Mouse (Mus musculus) lung, adult 2 months (tissue): ENCODE measurements at regions not wholly inside any gene's neighbourhood (a gene's known extent, or its start where the extent isn't known, plus 50 kb on each side); places are given as distances from the start of the nearest gene placed in this dataset.

Experiments used
- DNase-seq: peaks from one replicate; pipeline ENCODE4 v3.0.0; 2022
- H3K4me1 ChIP-seq: fragments of 200-500 bp; 2 replicates; pipeline ENCODE4 v1.6.1; 2011; ENCODE audit warnings: low read length; ENCODE audit not compliant: control insufficient read depth, insufficient read depth
- H3K4me3 ChIP-seq: fragments of 200-500 bp; replicated peaks from 2 replicates; pipeline ENCODE3; 2011; ENCODE audit warnings: low read depth, mild to moderate bottlenecking, control low read depth, low read length; ENCODE audit errors: extremely low read depth
- CTCF ChIP-seq: fragments of 200-500 bp; IDR thresholded peaks from 2 replicates; pipeline ENCODE4 v1.5.1; 2011; ENCODE audit warnings: mild to moderate bottlenecking, low read length, control low read depth; ENCODE audit not compliant: insufficient read depth
- POLR2A ChIP-seq: fragments of 200-500 bp; IDR thresholded peaks from 2 replicates; pipeline ENCODE4 v1.6.1; 2011; ENCODE audit warnings: low read depth, mild to moderate bottlenecking, control low read depth, low read length, borderline replicate concordance; ENCODE audit errors: extremely low read depth
- WGBS: fragments of 180-500 bp; shearing (Covaris S2); methylation state at CpG from one replicate; pipeline ENCODE4 v1.1.7; 2018; 5-methylcytosine and 5-hydroxymethylcytosine counted together

DNA sequence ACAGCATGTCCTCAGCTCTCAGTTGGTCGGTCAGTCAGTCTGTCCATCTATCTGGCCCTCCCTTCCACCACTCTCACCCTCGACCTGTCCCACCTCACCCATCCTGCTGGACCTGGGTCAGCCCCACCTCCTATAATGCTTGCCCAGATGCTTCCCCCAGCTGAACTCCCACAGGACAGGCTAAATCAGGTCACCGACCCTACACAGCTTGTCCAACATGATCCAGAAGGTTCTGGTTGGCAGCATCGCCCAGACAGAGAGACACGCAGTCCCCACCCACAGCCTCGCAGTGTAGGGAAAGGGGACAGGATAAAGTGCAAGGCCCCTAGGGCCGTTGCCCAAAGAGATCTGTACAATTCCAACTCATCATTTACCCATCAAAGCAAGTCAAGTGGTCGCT, 97.1 kb upstream of the Slc45a1 start:
- WGBS = 84% methylated on average over 8 of the region's 8 CpGs
- no peak for TF ChIP-seq POLR2A
- TF ChIP-seq CTCF = no peak

DNA sequence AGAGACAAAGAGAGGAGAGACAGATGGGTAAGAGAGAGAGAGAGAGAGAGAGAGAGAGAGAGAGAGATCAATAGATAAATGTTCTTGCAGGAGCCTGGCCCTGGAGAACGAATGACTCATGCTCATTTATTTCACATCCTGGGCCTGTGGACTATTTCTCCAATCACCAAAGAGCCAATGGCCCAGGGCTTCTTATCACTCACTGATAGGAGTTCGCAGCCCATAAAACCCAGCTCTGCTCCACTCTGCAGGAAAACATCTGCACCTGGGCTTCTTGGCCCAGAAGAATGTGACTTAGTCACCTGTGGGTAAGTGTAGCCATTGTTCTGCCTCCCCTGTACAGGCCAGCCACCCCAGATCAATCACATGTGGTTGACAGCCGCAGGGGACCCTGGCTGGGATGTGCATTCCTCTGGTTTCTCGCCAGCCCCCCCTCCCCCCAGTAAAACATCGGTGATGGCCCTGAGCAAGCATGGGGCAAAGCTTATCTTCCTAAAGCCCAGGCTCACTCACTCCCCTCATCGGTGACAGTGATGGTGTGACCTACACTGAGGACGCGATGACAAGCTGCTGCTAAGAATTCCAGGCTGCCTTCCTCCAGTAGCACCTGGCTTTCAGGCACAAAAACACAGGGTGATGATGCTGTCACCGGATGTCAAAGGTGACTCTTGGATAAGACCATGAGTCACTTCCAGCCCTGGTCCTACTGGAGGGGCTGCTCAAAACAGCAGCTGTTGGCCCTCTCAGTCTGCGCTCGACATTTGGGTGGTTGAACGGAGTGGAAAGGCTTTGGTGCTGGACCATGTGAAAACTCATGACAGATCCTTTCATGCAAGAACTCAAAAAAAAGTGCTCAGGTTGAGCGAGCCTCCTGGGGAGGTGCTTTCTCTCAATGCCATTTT, 96.4 kb upstream of the Slc45a1 start:
- peaks cover 5% of the 10 kb centered on the region; the same call in 1 of the 2 replicates for H3K4me1 ChIP-seq
- no peak overlapping the region for H3K4me3 ChIP-seq
- 62% methylated on average over 13 of the region's 13 CpGs for WGBS
- no peak for DNase-seq
- TF ChIP-seq POLR2A (no peak), CTCF (no peak)

More for the DNA sequence above, 97.1 kb upstream of the Slc45a1 start:
- no peak for DNase-seq
- Histone ChIP-seq H3K4me1 (peaks cover 5% of the 10 kb centered on the region; the same call in 1 of the 2 replicates), H3K4me3 (no peak overlapping the region)

DNA sequence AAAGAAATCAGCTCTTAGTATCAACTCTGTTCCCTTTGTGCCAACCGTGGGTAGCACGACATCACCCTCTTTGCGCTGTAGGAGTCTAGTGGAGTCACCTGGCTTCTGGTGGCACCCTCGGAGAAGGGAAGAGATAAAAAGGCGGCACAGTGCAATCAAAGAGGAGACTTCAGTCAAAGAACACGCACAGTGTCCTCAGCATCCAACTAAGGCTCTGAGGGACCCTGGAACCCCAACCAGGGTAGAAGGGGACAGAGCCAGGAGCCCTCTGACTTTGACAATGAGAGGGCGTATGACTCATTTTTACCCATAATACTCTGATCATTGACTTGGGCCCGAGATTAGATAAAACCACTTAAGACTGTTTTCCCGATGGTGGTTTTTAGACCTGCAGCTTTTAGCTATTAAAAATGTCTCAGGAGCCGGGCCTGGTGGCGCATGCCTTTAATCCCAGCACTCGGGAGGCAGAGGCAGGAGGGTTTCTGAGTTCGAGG, 94.5 kb upstream of the Slc45a1 start:
- no peak for TF ChIP-seq POLR2A
- TF ChIP-seq CTCF = no peak
- DNase-seq = no peak
- H3K4me1 ChIP-seq = peaks cover 5% of the 10 kb centered on the region; the same call in 1 of the 2 replicates
- 63% methylated on average over 13 of the region's 13 CpGs for WGBS
- no peak overlapping the region for H3K4me3 ChIP-seq

GRCm38 (mm10) chr4:150745529-150746429, 93.8 kb upstream of the Slc45a1 start:
- no peak overlapping the region for H3K4me3 ChIP-seq
- 44% methylated on average over 7 of the region's 7 CpGs for WGBS
- H3K4me1 ChIP-seq = peaks cover 5% of the 10 kb centered on the region
- no peak for DNase-seq
- TF ChIP-seq POLR2A (no peak), CTCF (no peak)

DNA sequence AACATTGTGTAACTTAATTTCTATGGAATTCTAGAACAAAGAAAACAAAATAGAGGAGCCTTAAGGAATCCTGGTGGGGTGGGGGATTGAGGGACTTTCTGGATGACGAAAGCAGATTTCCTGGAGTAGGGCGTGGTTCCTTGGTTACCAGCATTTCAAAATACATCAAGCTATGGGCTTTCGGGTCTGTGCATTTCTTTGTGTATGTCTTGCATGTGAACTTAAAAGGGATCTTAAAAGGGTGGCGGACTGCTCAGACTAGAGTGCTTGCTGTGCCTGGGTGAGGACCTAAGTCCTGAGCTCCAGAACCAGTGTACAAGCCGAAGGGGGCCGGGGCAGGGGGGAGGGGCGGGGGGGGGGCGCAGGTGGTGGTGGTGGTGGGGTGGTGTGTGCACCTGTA, 91.5 kb upstream of the Slc45a1 start:
- H3K4me1 ChIP-seq = peaks cover 5% of the 10 kb centered on the region
- TF ChIP-seq CTCF (no peak), POLR2A (0 out of 2 replicates have a peak, but pooled peaks have one; percentile 1)
- WGBS = 55% methylated on average over 8 of the region's 8 CpGs
- no peak for DNase-seq
- no peak overlapping the region for H3K4me3 ChIP-seq

GRCm38 (mm10) chr4:150743103-150743502, 91.1 kb upstream of the Slc45a1 start:
- Histone ChIP-seq H3K4me1 (peaks cover 5% of the 10 kb centered on the region), H3K4me3 (no peak overlapping the region)
- peak; percentile 41 for DNase-seq
- TF ChIP-seq POLR2A (0 out of 2 replicates have a peak, but pooled peaks have one; percentile 12), CTCF (no peak)
- WGBS = 24% methylated on average over 6 of the region's 6 CpGs

GRCm38 (mm10) chr4:150741810-150742209, 89.8 kb upstream of the Slc45a1 start:
- 67% methylated on average over 4 of the region's 4 CpGs for WGBS
- TF ChIP-seq CTCF (no peak), POLR2A (no peak)
- DNase-seq = peak; percentile 43
- peaks cover 5% of the 10 kb centered on the region for H3K4me1 ChIP-seq
- no peak overlapping the region for H3K4me3 ChIP-seq

- no peaks in the 10 kb centered on the region; the same call in 1 of the 2 replicates for H3K4me1 ChIP-seq
- DNase-seq = peak; percentile 61
- TF ChIP-seq POLR2A (no peak), CTCF (no peak)
- no peak overlapping the region for H3K4me3 ChIP-seq
- 34% methylated on average over 8 of the region's 8 CpGs for WGBS
These were observed 88.2 kb upstream of the Slc45a1 start for GRCm38 (mm10) chr4:150740167-150740566.

GRCm38 (mm10) chr4:150738736-150739135, 86.8 kb upstream of the Slc45a1 start:
- no peak overlapping the region for H3K4me3 ChIP-seq
- TF ChIP-seq POLR2A = no peak
- no peak for TF ChIP-seq CTCF
- 95% methylated on average over 9 of the region's 9 CpGs for WGBS
- H3K4me1 ChIP-seq = no peaks in the 10 kb centered on the region; the same call in 1 of the 2 replicates
- no peak for DNase-seq
